Comparison of ENCODE assay signal across 18 mouse cellular contexts in genomic region chr6:95717071-95717470, GRCm38 (mm10). TPM values are rescaled to one million over a fixed set of nuclear protein-coding genes. Genes with fewer than 3 reads are reported as not detected.
DNase-seq lines count a peak whose midpoint lies in the region; ATAC-seq and TF ChIP-seq lines count a peak whose summit lies in the region.
"Had no signal": no experiment of that assay in that cellular context is flagged by ENCODE, and none has a peak within 500 bp of the region (broad histone marks: within the 10 kb centered on the region; RNA-seq: fewer than 3 reads in every experiment).

No protein-coding gene starts in this region.

- H3K36me3 ChIP-seq in kidney, embryonic 16.5 days (ENCODE audit: insufficient read depth, low read length) = no peaks in the 10 kb centered on the region
- H3K36me3 ChIP-seq in MEL (ENCODE audit: control insufficient read depth in 1 of 2, insufficient read depth in 2 of 2, low read length in 2 of 2) = peaks cover 0 to 7% of the 10 kb centered on the region in 2 experiments; a peak in 2 of 4 replicates
- no peaks in the 10 kb centered on the region for H3K36me3 ChIP-seq in intestine, embryonic 16.5 days (ENCODE audit: control insufficient read depth, insufficient read depth, low read length)
- H3K36me3 ChIP-seq in liver, postnatal 0 days (replicated peaks; ENCODE audit: insufficient read depth, low read length) = no peaks in the 10 kb centered on the region
- H3K36me3 ChIP-seq: forebrain, embryonic 15.5 days had no signal

- H3K9ac ChIP-seq in kidney, embryonic 16.5 days (replicated peaks; ENCODE audit: low read length) = no peak overlapping the region
- H3K9ac ChIP-seq in MEL (ENCODE audit: control insufficient read depth, low read depth, low read length, poor library complexity, severe bottlenecking) = no peak overlapping the region
- H3K9ac ChIP-seq in intestine, embryonic 16.5 days (ENCODE audit: low read depth, low read length) = no peak overlapping the region
- H3K9ac ChIP-seq in liver, postnatal 0 days (replicated peaks) = peak overlapping the region; percentile 31
- H3K9ac ChIP-seq: forebrain, embryonic 15.5 days; hindbrain, embryonic 14.5 days had no signal

- no peak for TF ChIP-seq POLR2A in MEL (IDR thresholded peaks at IDR 0.05; ENCODE audit: control insufficient read depth in 1 of 2, insufficient read depth in 1 of 2, low read depth in 1 of 2, low read length in 2 of 2, poor library complexity in 1 of 2)

- H3K4me2 ChIP-seq in kidney, embryonic 16.5 days (replicated peaks; ENCODE audit: low read depth, low read length) = peak overlapping the region; percentile 25; the same call in 1 of the 2 replicates
- H3K4me2 ChIP-seq in intestine, embryonic 16.5 days (ENCODE audit: low read depth, low read length) = 0 out of 2 replicates have a peak overlapping the region, but pooled peaks have one; percentile 14
- H3K4me2 ChIP-seq in liver, postnatal 0 days (ENCODE audit: low read depth, low read length) = peak overlapping the region; percentile 96

- no peak for TF ChIP-seq RAD21 in MEL (IDR thresholded peaks at IDR 0.05; ENCODE audit: low read depth, low read length)

- no peak overlapping the region for H3K4me3 ChIP-seq in kidney, embryonic 16.5 days (ENCODE audit: low read length)
- no peak overlapping the region for H3K4me3 ChIP-seq in MEL (ENCODE audit: control insufficient read depth in 1 of 2, insufficient read depth in 1 of 2, low read depth in 2 of 2, low read length in 2 of 2)
- H3K4me3 ChIP-seq in intestine, embryonic 16.5 days (ENCODE audit: low read length) = no peak overlapping the region
- no peak overlapping the region for H3K4me3 ChIP-seq in liver, postnatal 0 days (ENCODE audit: low read depth, low read length)
- H3K4me3 ChIP-seq: forebrain, embryonic 15.5 days had no signal

- no peak for TF ChIP-seq CTCF in MEL (IDR thresholded peaks at IDR 0.05 in 2 of 3, conservative IDR thresholded peaks at IDR 0.05 in 1 of 3; ENCODE audit: control insufficient read depth in 1 of 3, insufficient read depth in 1 of 3, low read depth in 2 of 3, low read length in 3 of 3, poor library complexity in 1 of 3, severe bottlenecking in 1 of 3)
- no peak for TF ChIP-seq CTCF in liver, postnatal 0 days (IDR thresholded peaks at IDR 0.05; ENCODE audit: low read depth)

- no peak for TF ChIP-seq EP300 in MEL (IDR thresholded peaks at IDR 0.05; ENCODE audit: low read depth in 1 of 2, low read length in 2 of 2)
- TF ChIP-seq EP300 in liver, postnatal 0 days (IDR thresholded peaks at IDR 0.05; ENCODE audit: low read depth) = no peak; the same call in 1 of the 2 replicates

- peaks cover 60% of the 10 kb centered on the region for H3K4me1 ChIP-seq in kidney, embryonic 16.5 days (ENCODE audit: insufficient read depth, low read length)
- H3K4me1 ChIP-seq in MEL (ENCODE audit: control insufficient read depth in 1 of 2, insufficient read depth in 2 of 2, low read length in 2 of 2) = peaks cover 5 to 9% of the 10 kb centered on the region in 2 experiments; a peak in 3 of 4 replicates
- peaks cover 29% of the 10 kb centered on the region for H3K4me1 ChIP-seq in intestine, embryonic 16.5 days (ENCODE audit: control insufficient read depth, insufficient read depth, low read length)
- peaks cover 32% of the 10 kb centered on the region for H3K4me1 ChIP-seq in liver, postnatal 0 days (ENCODE audit: insufficient read depth)

- peaks cover 24% of the 10 kb centered on the region for H3K79me2 ChIP-seq in MEL (ENCODE audit: control insufficient read depth, insufficient read depth, low read length, poor library complexity)

- H3K27me3 ChIP-seq in kidney, embryonic 16.5 days (ENCODE audit: insufficient read depth, low read length) = no peaks in the 10 kb centered on the region
- no peaks in the 10 kb centered on the region for H3K27me3 ChIP-seq in MEL (ENCODE audit: control insufficient read depth in 1 of 2, insufficient read depth in 2 of 2, low read length in 2 of 2)
- no peaks in the 10 kb centered on the region for H3K27me3 ChIP-seq in intestine, embryonic 16.5 days (replicated peaks; ENCODE audit: control insufficient read depth, insufficient read depth, low read length)
- no peaks in the 10 kb centered on the region for H3K27me3 ChIP-seq in liver, postnatal 0 days (ENCODE audit: insufficient read depth, low read length)
- H3K27me3 ChIP-seq: forebrain, embryonic 15.5 days had no signal

- WGBS in kidney, embryonic 16.5 days = 69% methylated on average over 3 of the region's 3 CpGs
- 66% methylated on average over 3 of the region's 3 CpGs for WGBS in intestine, embryonic 16.5 days
- WGBS in liver, postnatal 0 days (ENCODE audit: insufficient replicate concordance) = 43% methylated on average over 3 of the region's 3 CpGs

- H3K9me3 ChIP-seq in kidney, embryonic 16.5 days (ENCODE audit: low read length) = 0 out of 2 replicates have a peak, but pooled peaks cover under 1% of the 10 kb centered on the region
- no peaks in the 10 kb centered on the region for H3K9me3 ChIP-seq in MEL (replicated peaks; ENCODE audit: insufficient read depth, low read length)
- no peaks in the 10 kb centered on the region for H3K9me3 ChIP-seq in intestine, embryonic 16.5 days (ENCODE audit: control insufficient read depth, low read length)
- H3K9me3 ChIP-seq in liver, postnatal 0 days (ENCODE audit: low read length) = no peaks in the 10 kb centered on the region
- H3K9me3 ChIP-seq: forebrain, embryonic 15.5 days had no signal

- H3K27ac ChIP-seq in kidney, embryonic 16.5 days (ENCODE audit: low read length) = no peak overlapping the region
- no peak overlapping the region for H3K27ac ChIP-seq in MEL (ENCODE audit: control insufficient read depth, low read depth, low read length)
- H3K27ac ChIP-seq in intestine, embryonic 16.5 days (ENCODE audit: low read length) = no peak overlapping the region
- H3K27ac ChIP-seq in liver, postnatal 0 days (ENCODE audit: low read depth) = peak overlapping the region; percentile 94
- H3K27ac ChIP-seq: forebrain, embryonic 15.5 days; hindbrain, embryonic 14.5 days; macrophage had no signal

- no peak for DNase-seq in kidney, postnatal 36 days
- peak; percentile 7 for DNase-seq in MEL (ENCODE audit: low read depth, low spot score)
- no peak for DNase-seq in liver, postnatal 0 days
- no peak for DNase-seq in layer of hippocampus, postnatal 36 days
- DNase-seq in cerebellum, adult 18-20 months = no peak
- DNase-seq: cerebellum, adult 9-11 months; embryo, embryonic 11 days; heart, postnatal 10 days; left cerebral cortex, postnatal 4 days; lung, adult 2 months; midbrain, embryonic 14.5 days; right cerebral cortex, adult 18-20 months; thymus, adult 2 months had no signal

- no peak for ATAC-seq in kidney, embryonic 16.5 days (ENCODE audit: low FRiP score, low TSS enrichment)
- no peak for ATAC-seq in intestine, embryonic 16.5 days
- peak; percentile 61 for ATAC-seq in liver, postnatal 0 days
- ATAC-seq: forebrain, embryonic 15.5 days had no signal

TF ChIP-seq in MEL, 35 proteins besides CTCF, POLR2A, EP300 and RAD21:
- no peak for TF ChIP-seq ETS1 (IDR thresholded peaks at IDR 0.05; ENCODE audit: low read depth, low read length)
- no peak for TF ChIP-seq USF2 (IDR thresholded peaks at IDR 0.05; ENCODE audit: borderline replicate concordance in 1 of 2, insufficient read depth in 1 of 2, low read depth in 1 of 2, low read length in 2 of 2)
- no peak for TF ChIP-seq USF1 (IDR thresholded peaks at IDR 0.05; ENCODE audit: low read depth, low read length)
- no peak for TF ChIP-seq NRF1 (IDR thresholded peaks at IDR 0.05; ENCODE audit: insufficient read depth, low read depth, low read length, poor library complexity, severe bottlenecking)
- TF ChIP-seq MYC (IDR thresholded peaks at IDR 0.05; ENCODE audit: low read depth, low read length) = no peak
- TF ChIP-seq E2F4 (IDR thresholded peaks at IDR 0.05; ENCODE audit: borderline replicate concordance, low read depth, low read length) = no peak
- no peak for TF ChIP-seq MEF2A (IDR thresholded peaks at IDR 0.05; ENCODE audit: extremely low read depth, insufficient replicate concordance, low read depth, low read length, poor library complexity, severe bottlenecking)
- no peak for TF ChIP-seq MYB (IDR thresholded peaks at IDR 0.05; ENCODE audit: low read depth, low read length)
- TF ChIP-seq GABPA (IDR thresholded peaks at IDR 0.05; ENCODE audit: low read depth, low read length) = no peak

RNA-seq across cellular contexts. Expression of gene Suclg2, which starts 1.5 kb away (rescaled TPM):
- polyA plus RNA-seq in kidney, embryonic 16.5 days (2015; fragmentation: Nextera tagmentation; extraction: Ambion mirVana) = 121 and 128 TPM in 2 replicates
- 46.5 and 49.1 TPM in 2 replicates for total RNA-seq in MEL (2012; rRNA removed)
- polyA plus RNA-seq in MEL (2012; ENCODE audit: insufficient read depth in 1 of 2, insufficient read length in 2 of 2, low read depth in 1 of 2, low replicate concordance in 2 of 2, missing spikeins in 1 of 2) = 10 to 100 TPM in 1 of 2 experiments, not detected in 1; 40.0 TPM
- polyA plus RNA-seq in intestine, embryonic 16.5 days (2015; fragmentation: Nextera tagmentation; extraction: Ambion mirVana) = 130 TPM in 2 replicates
- polyA plus RNA-seq in liver, postnatal 0 days (2015; fragmentation: Nextera tagmentation; extraction: Ambion mirVana) = 70.9 and 73.1 TPM in 2 replicates
- total RNA-seq in layer of hippocampus, postnatal 36 days (2021) = 10 to 100 TPM; 13.2 to 14.0 TPM

Comparison
In these comparisons a context has a peak if more than half of its experiments do, and no peak if none do; other contexts are left out.
1. H3K4me2 ChIP-seq: peak in every context shown above with its lines; median percentile 96 in liver, postnatal 0 days; 25 in kidney, embryonic 16.5 days; 14 in intestine, embryonic 16.5 days.